Mouse (Mus musculus): ENCODE data around the gene Spop. TPM values are rescaled to one million over a fixed set of nuclear protein-coding genes. Genes with fewer than 3 reads are reported as not detected.

The Spop gene
- polyA plus RNA-seq, 1 experiment from 2014 or later: 92.4 TPM

- H3K27me3 ChIP-seq (replicated peaks; ENCODE audit: control insufficient read depth, insufficient read depth, low read length): no peaks in the 10 kb centered on the region
These were observed 21.0 kb upstream of the Spop start for GRCm38 (mm10) chr11:95392708-95393499.

GRCm38 (mm10) chr11:95393500-95393816 is 20.4 kb upstream of the Spop start:
- H3K4me2 ChIP-seq: no peak overlapping the region
- H3K36me3 ChIP-seq (ENCODE audit: control insufficient read depth, insufficient read depth, low read length): peaks cover 9% of the 10 kb centered on the region
- H3K4me3 ChIP-seq (ENCODE audit: low read depth, low read length): no peak overlapping the region
- H3K4me1 ChIP-seq (replicated peaks; ENCODE audit: control insufficient read depth, insufficient read depth, low read length): no peaks in the 10 kb centered on the region
- no peaks in the 10 kb centered on the region for H3K9me3 ChIP-seq (ENCODE audit: control insufficient read depth, low read length)
- WGBS: 37% methylated on average over 5 of the region's 5 CpGs
- no peak overlapping the region for H3K9ac ChIP-seq (ENCODE audit: low read depth, low read length)
- H3K27me3 ChIP-seq (replicated peaks; ENCODE audit: control insufficient read depth, insufficient read depth, low read length): peaks cover under 1% of the 10 kb centered on the region; the same call in 1 of the 2 replicates
- ATAC-seq (replicated peaks; ENCODE audit: low FRiP score) (no peak), DNase-seq (ENCODE audit: low spot score) (no peak)
- no peak overlapping the region for H3K27ac ChIP-seq (ENCODE audit: low read depth, low read length)

More at GRCm38 (mm10) chr11:95392708-95393499, 21.0 kb upstream of the Spop start:
- H3K9me3 ChIP-seq (ENCODE audit: control insufficient read depth, low read length): no peaks in the 10 kb centered on the region
- ATAC-seq (replicated peaks; ENCODE audit: low FRiP score) (no peak), DNase-seq (ENCODE audit: low spot score) (no peak)
- 76% methylated on average over 11 of the region's 11 CpGs for WGBS
- no peak overlapping the region for H3K4me2 ChIP-seq
- no peaks in the 10 kb centered on the region for H3K4me1 ChIP-seq (replicated peaks; ENCODE audit: control insufficient read depth, insufficient read depth, low read length)
- peaks cover 13% of the 10 kb centered on the region for H3K36me3 ChIP-seq (ENCODE audit: control insufficient read depth, insufficient read depth, low read length)
- H3K9ac ChIP-seq (ENCODE audit: low read depth, low read length): no peak overlapping the region
- no peak overlapping the region for H3K27ac ChIP-seq (ENCODE audit: low read depth, low read length)
- H3K4me3 ChIP-seq (ENCODE audit: low read depth, low read length): no peak overlapping the region

GRCm38 (mm10) chr11:95394112-95394511 is 19.8 kb upstream of the Spop start:
- WGBS: 56% methylated on average over 5 of the region's 5 CpGs
- no peak for ATAC-seq (replicated peaks; ENCODE audit: low FRiP score)
- H3K4me3 ChIP-seq (ENCODE audit: low read depth, low read length): no peak overlapping the region
- H3K4me2 ChIP-seq: no peak overlapping the region
- H3K9me3 ChIP-seq (ENCODE audit: control insufficient read depth, low read length): no peaks in the 10 kb centered on the region
- peaks cover 3% of the 10 kb centered on the region; the same call in 1 of the 2 replicates for H3K27me3 ChIP-seq (replicated peaks; ENCODE audit: control insufficient read depth, insufficient read depth, low read length)
- peaks cover 7% of the 10 kb centered on the region for H3K36me3 ChIP-seq (ENCODE audit: control insufficient read depth, insufficient read depth, low read length)
- no peak for DNase-seq (ENCODE audit: low spot score)
- no peak overlapping the region for H3K9ac ChIP-seq (ENCODE audit: low read depth, low read length)
- H3K4me1 ChIP-seq (replicated peaks; ENCODE audit: control insufficient read depth, insufficient read depth, low read length): no peaks in the 10 kb centered on the region
- H3K27ac ChIP-seq (ENCODE audit: low read depth, low read length): no peak overlapping the region

GRCm38 (mm10) chr11:95396548-95396947 is 17.3 kb upstream of the Spop start:
- 50% methylated on average over 1 of the region's 1 CpGs for WGBS
- Histone ChIP-seq H3K4me3 (ENCODE audit: low read depth, low read length) (no peak overlapping the region), H3K36me3 (ENCODE audit: control insufficient read depth, insufficient read depth, low read length) (no peaks in the 10 kb centered on the region), H3K27ac (ENCODE audit: low read depth, low read length) (no peak overlapping the region), H3K4me1 (replicated peaks; ENCODE audit: control insufficient read depth, insufficient read depth, low read length) (no peaks in the 10 kb centered on the region), H3K9me3 (ENCODE audit: control insufficient read depth, low read length) (no peaks in the 10 kb centered on the region), H3K27me3 (replicated peaks; ENCODE audit: control insufficient read depth, insufficient read depth, low read length) (peaks cover 5% of the 10 kb centered on the region; the same call in 1 of the 2 replicates), H3K4me2 (no peak overlapping the region), H3K9ac (ENCODE audit: low read depth, low read length) (no peak overlapping the region)
- no peak for ATAC-seq (replicated peaks; ENCODE audit: low FRiP score)
- no peak for DNase-seq (ENCODE audit: low spot score)

GRCm38 (mm10) chr11:95397843-95398835 is 15.7 kb upstream of the Spop start:
- DNase-seq (ENCODE audit: low spot score) (peak; percentile 67), ATAC-seq (replicated peaks; ENCODE audit: low FRiP score) (no peak)
- no peaks in the 10 kb centered on the region for H3K36me3 ChIP-seq (ENCODE audit: control insufficient read depth, insufficient read depth, low read length)
- no peak overlapping the region for H3K27ac ChIP-seq (ENCODE audit: low read depth, low read length)
- no peak overlapping the region for H3K4me2 ChIP-seq
- no peak overlapping the region for H3K9ac ChIP-seq (ENCODE audit: low read depth, low read length)
- WGBS: 55% methylated on average over 14 of the region's 14 CpGs
- no peaks in the 10 kb centered on the region for H3K4me1 ChIP-seq (replicated peaks; ENCODE audit: control insufficient read depth, insufficient read depth, low read length)
- no peaks in the 10 kb centered on the region for H3K9me3 ChIP-seq (ENCODE audit: control insufficient read depth, low read length)
- H3K27me3 ChIP-seq (replicated peaks; ENCODE audit: control insufficient read depth, insufficient read depth, low read length): peaks cover 5% of the 10 kb centered on the region; the same call in 1 of the 2 replicates
- H3K4me3 ChIP-seq (ENCODE audit: low read depth, low read length): no peak overlapping the region

GRCm38 (mm10) chr11:95399520-95400020 is 14.3 kb upstream of the Spop start:
- Histone ChIP-seq H3K27ac (ENCODE audit: low read depth, low read length) (no peak overlapping the region), H3K4me3 (ENCODE audit: low read depth, low read length) (no peak overlapping the region), H3K36me3 (ENCODE audit: control insufficient read depth, insufficient read depth, low read length) (no peaks in the 10 kb centered on the region), H3K9me3 (ENCODE audit: control insufficient read depth, low read length) (no peaks in the 10 kb centered on the region), H3K4me2 (no peak overlapping the region), H3K9ac (ENCODE audit: low read depth, low read length) (no peak overlapping the region), H3K27me3 (replicated peaks; ENCODE audit: control insufficient read depth, insufficient read depth, low read length) (peaks cover 5% of the 10 kb centered on the region; the same call in 1 of the 2 replicates), H3K4me1 (replicated peaks; ENCODE audit: control insufficient read depth, insufficient read depth, low read length) (no peaks in the 10 kb centered on the region)
- WGBS: 75% methylated on average over 13 of the region's 13 CpGs
- no peak for DNase-seq (ENCODE audit: low spot score)
- no peak for ATAC-seq (replicated peaks; ENCODE audit: low FRiP score)

GRCm38 (mm10) chr11:95401568-95401967 is 12.3 kb upstream of the Spop start:
- Histone ChIP-seq H3K27me3 (replicated peaks; ENCODE audit: control insufficient read depth, insufficient read depth, low read length) (peaks cover 5% of the 10 kb centered on the region; the same call in 1 of the 2 replicates), H3K4me1 (replicated peaks; ENCODE audit: control insufficient read depth, insufficient read depth, low read length) (no peaks in the 10 kb centered on the region), H3K9ac (ENCODE audit: low read depth, low read length) (no peak overlapping the region), H3K36me3 (ENCODE audit: control insufficient read depth, insufficient read depth, low read length) (no peaks in the 10 kb centered on the region), H3K4me2 (no peak overlapping the region), H3K4me3 (ENCODE audit: low read depth, low read length) (no peak overlapping the region), H3K9me3 (ENCODE audit: control insufficient read depth, low read length) (no peaks in the 10 kb centered on the region), H3K27ac (ENCODE audit: low read depth, low read length) (no peak overlapping the region)
- 86% methylated on average over 5 of the region's 5 CpGs for WGBS
- ATAC-seq (replicated peaks; ENCODE audit: low FRiP score): no peak
- DNase-seq (ENCODE audit: low spot score): no peak

GRCm38 (mm10) chr11:95402196-95402595 is 11.7 kb upstream of the Spop start:
- Histone ChIP-seq H3K27ac (ENCODE audit: low read depth, low read length) (no peak overlapping the region), H3K27me3 (replicated peaks; ENCODE audit: control insufficient read depth, insufficient read depth, low read length) (peaks cover 5% of the 10 kb centered on the region; the same call in 1 of the 2 replicates), H3K4me2 (no peak overlapping the region), H3K4me3 (ENCODE audit: low read depth, low read length) (no peak overlapping the region), H3K36me3 (ENCODE audit: control insufficient read depth, insufficient read depth, low read length) (no peaks in the 10 kb centered on the region), H3K9ac (ENCODE audit: low read depth, low read length) (no peak overlapping the region), H3K4me1 (replicated peaks; ENCODE audit: control insufficient read depth, insufficient read depth, low read length) (no peaks in the 10 kb centered on the region), H3K9me3 (ENCODE audit: control insufficient read depth, low read length) (no peaks in the 10 kb centered on the region)
- 31% methylated on average over 5 of the region's 5 CpGs for WGBS
- no peak for ATAC-seq (replicated peaks; ENCODE audit: low FRiP score)
- no peak for DNase-seq (ENCODE audit: low spot score)
